Mouse (Mus musculus): ENCODE data around the gene Slc35d3. TPM values are rescaled to one million over a fixed set of nuclear protein-coding genes. Genes with fewer than 3 reads are reported as not detected.

The Slc35d3 gene
- 0.39 to 0.75 TPM in 2 of 4 replicates, not detected in the others for total RNA-seq (2023; ENCODE audit: inconsistent age)

DNA sequence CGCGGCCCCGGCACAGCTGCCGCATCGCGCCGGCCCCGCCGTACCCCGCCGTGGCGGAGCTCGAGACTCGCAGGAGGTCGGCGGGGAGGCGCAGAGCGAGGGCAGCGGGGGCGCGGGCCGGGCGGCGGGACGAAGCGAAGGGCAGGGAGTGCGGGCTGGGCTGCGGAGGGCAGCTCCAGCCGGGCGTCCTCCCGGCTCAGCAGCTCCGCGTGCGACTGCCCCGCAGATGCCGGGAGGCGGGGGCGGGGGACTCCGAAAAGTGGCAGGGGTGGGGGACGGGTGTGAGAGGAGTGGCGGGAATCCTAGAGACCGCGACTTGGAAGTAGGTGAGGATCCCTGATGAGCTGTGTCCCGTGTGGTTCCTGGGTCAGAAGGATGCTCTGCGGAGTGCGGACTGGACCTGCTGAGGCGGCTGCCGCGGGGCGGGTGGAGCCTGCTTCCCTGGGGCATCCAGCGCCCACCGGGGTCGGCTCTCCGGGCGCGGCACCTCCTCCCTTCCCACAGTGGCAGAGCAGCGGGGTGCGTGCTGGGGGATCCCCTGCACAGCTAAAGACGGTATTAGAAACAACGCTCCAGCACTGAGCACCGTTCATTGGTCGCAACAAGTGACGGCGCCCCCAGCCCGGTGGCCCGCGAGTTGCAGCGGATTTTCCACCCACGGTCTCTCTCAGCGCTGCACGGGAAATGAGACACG, at the start of gene Slc35d3:
Slc35d3 (minus strand) TSS at position 462 of the 694 bp plus-strand sequence.

Other genes starting within 250 kb of the Slc35d3 start
- 0.21 TPM in 1 of 4 replicates, not detected in the others for gene Il22ra2, start 229.5 kb downstream of the Slc35d3 start, total RNA-seq (2023; ENCODE audit: inconsistent age)
- gene Il20ra, start 138.9 kb downstream of the Slc35d3 start, total RNA-seq (2023; ENCODE audit: inconsistent age): not detected in 4 replicates
- gene Pex7, start 56.2 kb upstream of the Slc35d3 start, total RNA-seq (2023; ENCODE audit: inconsistent age): 17.0 to 23.1 TPM (median 20.3 TPM) in 4 replicates
- 82.4 to 114 TPM (median 95.6 TPM) in 4 replicates for gene Map3k5, start 83.0 kb upstream of the Slc35d3 start, total RNA-seq (2023; ENCODE audit: inconsistent age)